Mouse (Mus musculus): ENCODE measurements around the gene Gm10277.

Gm10277 gene

GRCm38 (mm10) chr11:77800491-77800868 lies 12.9 kb upstream of the Gm10277 start:
- no peak for DNase-seq (ENCODE audit: low read depth, low spot score)

GRCm38 (mm10) chr11:77795216-77795615 lies 7.7 kb upstream of the Gm10277 start:
- DNase-seq (ENCODE audit: low read depth, low spot score), result no peak

- peak; percentile 94 for DNase-seq (ENCODE audit: low read depth, low spot score)
These were observed 5.8 kb upstream of the Gm10277 start for GRCm38 (mm10) chr11:77793238-77793930.

- no peak for DNase-seq (ENCODE audit: low read depth, low spot score)
These were observed 5.0 kb upstream of the Gm10277 start for GRCm38 (mm10) chr11:77792566-77792909.

GRCm38 (mm10) chr11:77791752-77792565 lies 4.4 kb upstream of the Gm10277 start:
- no peak for DNase-seq (ENCODE audit: low read depth, low spot score)

- DNase-seq (ENCODE audit: low read depth, low spot score), result no peak
These were observed 3.7 kb upstream of the Gm10277 start for GRCm38 (mm10) chr11:77791241-77791727.

GRCm38 (mm10) chr11:77790286-77790685 lies 2.7 kb upstream of the Gm10277 start:
- no peak for DNase-seq (ENCODE audit: low read depth, low spot score)

- DNase-seq (ENCODE audit: low read depth, low spot score), result no peak
These were observed 2.0 kb upstream of the Gm10277 start for GRCm38 (mm10) chr11:77789512-77789911.

GRCm38 (mm10) chr11:77785768-77786561 lies 1.6 kb downstream of the Gm10277 start:
- no peak for DNase-seq (ENCODE audit: low read depth, low spot score)

- DNase-seq (ENCODE audit: low read depth, low spot score), result no peak
These were observed 2.2 kb downstream of the Gm10277 start for GRCm38 (mm10) chr11:77785396-77785767.

- no peak for DNase-seq (ENCODE audit: low read depth, low spot score)
These were observed 2.7 kb downstream of the Gm10277 start for GRCm38 (mm10) chr11:77784894-77785293.

- DNase-seq (ENCODE audit: low read depth, low spot score), result no peak
These were observed 3.5 kb downstream of the Gm10277 start for GRCm38 (mm10) chr11:77783747-77784646.

- no peak for DNase-seq (ENCODE audit: low read depth, low spot score)
These were observed 4.3 kb downstream of the Gm10277 start for GRCm38 (mm10) chr11:77783211-77783746.

GRCm38 (mm10) chr11:77782104-77782815 lies 5.3 kb downstream of the Gm10277 start:
- DNase-seq (ENCODE audit: low read depth, low spot score), result no peak

- DNase-seq (ENCODE audit: low read depth, low spot score), result no peak
These were observed 6.5 kb downstream of the Gm10277 start for GRCm38 (mm10) chr11:77781088-77781487.

- no peak for DNase-seq (ENCODE audit: low read depth, low spot score)
These were observed 8.3 kb downstream of the Gm10277 start for GRCm38 (mm10) chr11:77779240-77779639.

- no peak for DNase-seq (ENCODE audit: low read depth, low spot score)
These were observed 9.6 kb downstream of the Gm10277 start for GRCm38 (mm10) chr11:77777937-77778336.

GRCm38 (mm10) chr11:77777436-77777835 lies 10.1 kb downstream of the Gm10277 start:
- no peak for DNase-seq (ENCODE audit: low read depth, low spot score)

GRCm38 (mm10) chr11:77775701-77776400 lies 11.7 kb downstream of the Gm10277 start:
- DNase-seq (ENCODE audit: low read depth, low spot score), result no peak

Measured in c-Kit-negative CD71-positive TER-119-positive erythroid progenitor cells, embryonic 14.5 days (primary cell).